Mouse (Mus musculus): ENCODE data around the gene Hist2h2ab.
"Not testable (repeated sequence)": the region's sequence is repeated elsewhere in the genome, so short reads cannot be mapped to it uniquely, and the experiment has no call there.

Gene Hist2h2ab

GRCm38 (mm10) chr3:96198181-96198580 is 21.5 kb upstream of the Hist2h2ab start:
- no peak for DNase-seq

- not testable (repeated sequence) for DNase-seq
These were observed 20.9 kb upstream of the Hist2h2ab start for GRCm38 (mm10) chr3:96198601-96199251.

GRCm38 (mm10) chr3:96199731-96200130 is 19.9 kb upstream of the Hist2h2ab start:
- DNase-seq = no peak

- DNase-seq = no peak
These were observed 11.8 kb upstream of the Hist2h2ab start for GRCm38 (mm10) chr3:96207819-96208218.

GRCm38 (mm10) chr3:96209242-96209641 is 10.4 kb upstream of the Hist2h2ab start:
- no peak for DNase-seq

GRCm38 (mm10) chr3:96219191-96219641 is 449 bp upstream of the Hist2h2ab start:
- peak; percentile 19 to 42 for DNase-seq

GRCm38 (mm10) chr3:96220131-96220764 is 583 bp downstream of the Hist2h2ab start:
- not testable (repeated sequence) for DNase-seq

- peak; percentile 74 to 80 for DNase-seq
These were observed 1.3 kb downstream of the Hist2h2ab start, which contains the start of the genes Hist2h2ac and Hist2h2be for GRCm38 (mm10) chr3:96220765-96221639. Gene Hist2h2ac (minus strand): TSS chr3:96220880. Gene Hist2h2be (plus strand): TSS chr3:96221119.

GRCm38 (mm10) chr3:96221640-96222038 is 2.0 kb downstream of the Hist2h2ab start:
- DNase-seq = peak in 1 of 2 experiments; percentile 29

- no peak for DNase-seq
These were observed 3.1 kb downstream of the Hist2h2ab start for GRCm38 (mm10) chr3:96222774-96223173.

- no peak for DNase-seq
These were observed 5.8 kb downstream of the Hist2h2ab start for GRCm38 (mm10) chr3:96225421-96225820.

GRCm38 (mm10) chr3:96226695-96227648 is 7.3 kb downstream of the Hist2h2ab start:
- DNase-seq = no peak

- DNase-seq = no peak
These were observed 9.2 kb downstream of the Hist2h2ab start for GRCm38 (mm10) chr3:96228828-96229227.

GRCm38 (mm10) chr3:96230404-96230803 is 10.7 kb downstream of the Hist2h2ab start:
- DNase-seq = no peak

- DNase-seq = no peak
These were observed 11.5 kb downstream of the Hist2h2ab start for GRCm38 (mm10) chr3:96230910-96231757.

GRCm38 (mm10) chr3:96231758-96232120 is 12.1 kb downstream of the Hist2h2ab start:
- DNase-seq = no peak

GRCm38 (mm10) chr3:96234914-96235313 is 15.2 kb downstream of the Hist2h2ab start:
- no peak for DNase-seq

GRCm38 (mm10) chr3:96235836-96236235 is 16.2 kb downstream of the Hist2h2ab start:
- DNase-seq = no peak

GRCm38 (mm10) chr3:96236834-96237334 is 17.2 kb downstream of the Hist2h2ab start:
- no peak for DNase-seq

- DNase-seq = no peak
These were observed 17.8 kb downstream of the Hist2h2ab start for GRCm38 (mm10) chr3:96237335-96237903.

All from spleen, adult 18-20 months (tissue).